Mouse (Mus musculus) left cerebral cortex, adult 8-10 months (tissue): ENCODE measurements around the gene Gne. TPM values are rescaled to one million over a fixed set of nuclear protein-coding genes. Genes with fewer than 3 reads are reported as not detected.
A peak's percentile ranks its signal among the peaks of the same experiment; 100 is the strongest.
"Not testable (repeated sequence)": the region's sequence is repeated elsewhere in the genome, so short reads cannot be mapped to it uniquely, and the experiment has no call there.

Experiments used
- DNase-seq, 2 experiments: peaks; one replicate each; pipeline ENCODE4 v3.0.0; 2022; ENCODE audit warnings: low spot score in 2 of 2
- total RNA-seq, 4 experiments: library from RNA; stranded (reverse); gene quantifications; 2 replicates each; pipeline ENCODE4 v1.2.4; 2022

Gene Gne
- total RNA-seq, 4 experiments from 2014 or later: 44.3 to 58.2 (median 56.8) TPM

DNA sequence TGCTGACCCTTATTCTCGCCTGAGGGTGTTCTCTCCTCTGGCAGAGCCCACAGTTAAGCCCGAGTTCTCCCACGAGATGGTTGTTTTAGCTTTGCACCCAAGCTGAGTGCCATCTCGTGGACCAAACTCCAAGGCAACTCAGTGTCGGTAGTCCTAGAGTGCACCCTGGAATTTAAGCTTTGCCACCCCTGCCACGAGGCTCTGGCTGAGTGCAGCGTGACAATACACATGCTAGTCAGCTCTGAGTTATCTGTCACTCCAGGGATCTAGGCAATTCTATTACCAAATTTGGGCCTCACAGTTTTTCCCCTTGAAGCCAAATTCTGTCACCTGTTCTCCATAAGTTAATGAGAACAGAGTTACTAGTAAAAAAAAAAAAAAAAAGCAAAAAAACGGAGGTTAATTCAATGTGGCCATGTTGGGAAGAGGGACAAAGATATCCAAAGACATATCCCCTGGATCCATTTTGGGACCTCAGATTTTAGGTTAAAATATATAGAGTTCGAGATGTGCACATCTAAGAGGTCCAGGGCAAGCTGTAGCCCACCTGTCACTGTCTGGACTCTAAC is 11.0 kb downstream of the Gne start:
- no peak for DNase-seq

DNA sequence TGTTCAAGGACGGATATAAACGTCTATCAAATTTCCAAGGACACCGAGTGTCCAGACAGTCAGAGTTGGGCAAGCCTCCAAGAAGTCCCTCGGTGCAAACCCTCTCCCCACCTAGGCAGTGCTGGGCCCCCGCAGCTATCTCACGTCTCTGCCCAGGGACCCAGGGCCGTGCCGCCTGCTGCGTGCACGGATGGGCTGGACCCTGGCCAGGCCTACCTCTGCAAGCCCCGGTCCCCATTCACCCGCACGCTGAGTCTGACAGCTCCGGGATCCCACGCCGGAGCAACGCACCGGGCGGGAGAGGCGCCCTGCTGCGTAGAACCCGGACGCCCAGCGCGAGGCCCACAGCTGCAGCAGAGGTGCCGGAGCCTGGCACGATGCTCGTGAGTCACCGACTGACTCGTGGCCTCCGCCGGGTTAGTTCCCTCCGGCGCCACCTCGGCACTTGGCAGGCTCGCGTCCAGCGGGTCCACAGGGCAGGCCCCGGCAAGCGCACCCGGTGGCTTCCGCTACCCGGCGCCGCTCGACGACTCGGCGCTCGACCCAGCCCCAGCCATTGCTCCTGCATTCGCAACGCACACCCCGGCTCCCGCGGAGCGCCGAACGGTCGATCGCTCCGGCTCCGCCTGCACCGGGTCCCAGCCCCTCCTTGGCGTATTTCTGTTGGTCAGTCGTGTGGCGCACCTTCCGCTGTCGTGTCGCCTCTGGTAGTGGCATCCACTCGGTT is 11.7 kb downstream of the Gne start:
- peak; percentile 80 to 89 for DNase-seq

DNA sequence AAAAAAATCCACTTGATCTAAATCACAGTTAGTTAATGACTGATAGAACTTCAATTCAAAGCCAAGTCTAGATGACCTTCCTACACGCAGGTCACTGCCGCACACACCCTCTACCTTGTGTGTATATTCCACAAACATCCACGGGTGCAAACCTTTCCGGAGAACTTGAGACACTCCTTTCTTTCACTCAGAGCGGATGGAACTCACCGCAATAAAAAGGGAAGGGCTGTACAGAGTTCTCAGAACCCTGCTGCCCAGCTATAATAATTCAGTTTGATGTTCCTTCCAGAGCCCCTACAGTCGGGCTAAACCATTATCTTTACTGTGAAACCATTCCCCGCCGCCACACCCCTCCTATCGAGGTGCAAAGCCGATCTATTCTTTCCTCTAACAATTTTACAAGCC is 12.2 kb downstream of the Gne start:
- DNase-seq: no peak

DNA sequence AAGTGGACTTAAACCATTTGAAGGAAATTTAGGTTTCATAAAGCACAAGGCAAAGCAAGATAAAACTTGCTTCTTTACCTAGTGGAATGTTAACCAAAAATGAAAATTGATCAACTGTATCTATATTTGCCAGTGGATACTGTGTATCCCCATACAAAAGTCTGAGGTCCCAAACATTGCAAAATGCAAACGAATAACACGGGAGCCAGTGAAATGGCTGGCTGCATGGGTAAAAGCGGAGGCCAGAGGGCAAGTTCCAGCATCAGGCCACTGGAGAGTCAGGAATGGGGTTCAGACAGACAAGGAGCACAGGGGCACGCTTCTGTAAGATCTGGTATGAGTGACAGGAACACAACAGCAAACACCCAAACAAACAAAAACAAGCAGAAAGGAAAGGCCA is 13.3 kb downstream of the Gne start:
- DNase-seq: no peak

DNA sequence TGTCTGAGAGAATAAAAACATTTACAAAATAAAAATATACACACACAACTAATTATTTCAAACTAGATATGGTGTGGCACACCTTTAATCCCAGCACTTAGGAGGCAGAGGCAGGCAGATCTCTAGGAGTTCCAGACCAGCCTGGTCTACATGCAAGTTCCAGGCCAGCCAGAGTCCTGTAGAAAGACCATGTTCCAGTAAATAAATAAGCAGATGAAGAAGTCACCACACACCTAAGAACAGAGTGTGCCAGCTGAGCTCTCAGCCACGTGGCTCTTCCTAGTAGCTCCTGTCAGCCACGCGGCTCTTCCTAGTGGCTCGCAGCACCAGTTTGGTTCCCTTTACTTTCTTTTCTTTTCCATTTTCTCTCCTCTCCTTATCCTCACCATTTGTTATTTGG is 14.6 kb downstream of the Gne start:
- DNase-seq: no peak

DNA sequence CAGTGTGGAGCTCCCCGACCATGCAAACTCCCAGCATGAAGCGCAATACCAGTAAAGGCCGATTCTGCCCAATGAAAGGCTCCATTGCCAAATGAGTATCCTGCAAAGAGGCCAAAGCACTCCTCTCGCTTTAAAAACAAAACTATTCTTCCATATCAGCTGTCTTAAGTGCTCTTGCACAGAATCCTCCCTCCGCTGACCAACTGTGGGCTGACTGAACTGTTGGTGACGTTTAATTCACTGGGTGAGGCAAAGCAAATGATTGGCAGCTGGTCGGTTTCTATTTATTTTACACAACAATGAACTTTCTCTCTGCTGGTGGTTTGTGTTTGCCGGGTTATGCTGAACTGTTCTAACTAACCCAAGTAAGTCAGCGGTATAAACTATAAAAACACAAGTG is 15.2 kb downstream of the Gne start:
- DNase-seq: no peak

DNA sequence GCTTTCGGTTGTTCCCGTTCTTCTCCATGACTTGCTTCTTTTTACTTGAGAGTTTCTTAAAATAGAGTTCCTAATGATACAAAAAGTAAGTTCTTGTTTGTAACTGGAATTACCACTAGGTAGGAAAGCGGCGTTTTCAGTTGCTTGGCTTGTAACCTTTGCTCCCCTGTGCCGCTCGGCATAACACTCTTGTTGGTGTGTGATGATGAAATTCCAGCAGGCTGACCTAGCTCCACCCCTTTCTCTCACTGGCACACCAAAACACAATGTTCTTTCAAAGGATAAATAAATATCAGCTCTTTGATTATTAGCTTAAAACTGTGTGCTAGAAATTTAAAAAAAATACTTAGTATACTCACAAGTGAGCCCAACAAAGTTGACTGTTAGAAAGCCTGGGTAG is 17.1 kb downstream of the Gne start:
- DNase-seq: no peak

DNA sequence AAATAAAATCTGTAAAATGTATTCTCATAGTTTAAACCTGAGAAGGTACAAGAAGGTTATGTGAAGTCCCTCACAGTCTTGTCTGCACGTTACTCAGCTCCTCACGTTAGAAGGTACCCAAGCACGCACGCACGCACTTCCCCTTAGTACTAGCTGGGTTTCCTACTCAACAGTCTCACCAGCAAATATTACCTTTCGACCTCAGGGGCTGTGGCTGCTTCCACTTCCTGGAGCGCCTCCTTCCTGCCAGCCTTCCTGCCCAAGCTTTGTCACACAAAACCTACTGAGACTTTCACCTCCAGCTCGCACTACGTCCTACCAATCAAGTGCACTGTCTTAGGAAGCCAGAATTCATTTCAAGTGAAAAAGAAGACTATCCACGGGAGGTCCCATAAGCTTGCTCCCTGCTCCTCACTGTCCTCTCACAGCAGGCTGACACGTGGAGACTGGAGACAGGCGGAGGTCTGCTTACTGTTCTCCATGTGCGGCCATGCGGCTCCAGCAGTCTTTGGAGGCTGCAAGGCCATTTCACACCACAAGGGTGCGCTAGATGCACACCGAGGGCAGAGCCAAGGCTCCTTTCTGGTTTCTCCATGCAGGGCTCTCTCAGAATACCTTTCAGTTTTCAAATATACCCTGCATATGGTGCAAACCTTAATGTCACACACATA is 18.5 kb downstream of the Gne start:
- peak; percentile 77 to 95 for DNase-seq

DNA sequence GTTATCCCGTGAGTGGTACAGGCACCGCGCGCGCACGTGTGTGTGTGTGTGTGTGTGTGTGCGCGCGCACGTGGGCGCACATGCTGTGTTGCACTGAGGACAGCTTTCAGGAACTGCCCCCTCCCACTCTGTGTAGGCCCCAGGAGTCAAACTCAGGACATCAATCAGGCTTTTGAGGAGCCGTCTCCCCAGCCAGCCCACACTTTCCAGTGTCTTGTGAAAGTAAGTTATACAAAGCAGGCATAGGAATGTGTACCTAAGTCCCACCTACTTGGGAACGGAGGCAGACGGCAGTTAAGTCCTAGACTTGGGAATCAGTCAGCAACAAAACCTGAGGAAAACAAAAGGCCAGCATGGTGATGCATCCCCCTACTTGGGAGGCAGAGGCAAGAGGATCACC is 21.2 kb downstream of the Gne start:
- DNase-seq: no peak

DNA sequence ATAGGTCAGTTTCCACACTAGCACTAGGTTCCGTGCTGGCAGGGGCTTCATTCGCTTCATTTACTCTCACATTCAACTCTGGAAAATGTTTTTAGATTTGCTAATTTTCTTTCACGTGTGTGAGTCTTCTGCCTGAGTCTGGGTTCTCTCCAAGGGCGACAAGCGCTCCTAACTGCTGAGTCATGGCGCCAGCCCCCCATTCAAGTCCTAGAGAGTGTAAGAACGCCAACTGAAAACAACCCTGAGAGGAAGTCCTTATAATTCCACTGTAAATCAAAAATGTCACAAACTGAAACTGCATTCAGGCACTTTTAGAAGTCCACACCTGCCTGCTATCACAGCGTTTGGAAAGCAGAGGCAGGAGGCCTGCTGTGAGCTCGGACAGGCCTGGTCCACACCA is 21.9 kb downstream of the Gne start:
- DNase-seq: peak in 1 of 2 experiments; percentile 22

DNA sequence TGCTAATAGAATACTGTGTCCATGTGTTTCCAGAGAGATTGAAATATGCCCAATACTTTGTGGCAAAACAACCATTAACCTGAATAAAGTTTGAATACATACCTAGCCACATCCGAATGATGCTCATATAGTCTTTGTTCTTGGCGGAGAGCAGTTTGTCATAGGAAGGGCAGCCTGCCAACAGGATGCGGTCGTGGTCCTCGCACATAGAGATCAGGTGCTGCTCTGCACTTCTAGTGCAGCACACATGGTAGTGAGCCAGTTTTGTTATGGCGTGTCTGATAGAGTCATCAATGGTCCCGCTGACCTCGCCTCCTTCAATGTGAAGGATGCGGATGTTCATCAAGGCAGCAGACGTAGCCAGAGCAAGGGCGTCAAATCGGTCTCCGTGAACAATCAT is 24.3 kb downstream of the Gne start:
- DNase-seq: no peak

DNA sequence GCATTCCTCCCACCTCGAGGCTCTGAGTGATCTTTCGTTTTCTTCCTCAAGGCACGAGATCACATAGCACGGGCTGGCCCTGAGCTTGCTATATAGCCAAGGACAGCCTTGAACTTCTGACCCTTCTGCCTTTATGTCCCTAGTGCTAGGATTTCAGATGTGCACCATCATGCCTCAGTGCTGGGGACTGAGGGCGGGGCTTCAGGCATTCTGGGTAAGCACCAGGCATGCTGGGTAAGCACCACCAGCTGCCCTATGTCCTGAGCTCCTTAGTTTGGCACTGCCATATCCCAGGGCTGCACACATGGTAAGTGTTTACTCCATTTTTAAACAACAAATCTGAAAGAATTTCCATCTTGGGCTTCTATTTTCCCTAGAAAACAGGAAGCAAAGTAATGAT is 34.2 kb downstream of the Gne start:
- no peak for DNase-seq

DNA sequence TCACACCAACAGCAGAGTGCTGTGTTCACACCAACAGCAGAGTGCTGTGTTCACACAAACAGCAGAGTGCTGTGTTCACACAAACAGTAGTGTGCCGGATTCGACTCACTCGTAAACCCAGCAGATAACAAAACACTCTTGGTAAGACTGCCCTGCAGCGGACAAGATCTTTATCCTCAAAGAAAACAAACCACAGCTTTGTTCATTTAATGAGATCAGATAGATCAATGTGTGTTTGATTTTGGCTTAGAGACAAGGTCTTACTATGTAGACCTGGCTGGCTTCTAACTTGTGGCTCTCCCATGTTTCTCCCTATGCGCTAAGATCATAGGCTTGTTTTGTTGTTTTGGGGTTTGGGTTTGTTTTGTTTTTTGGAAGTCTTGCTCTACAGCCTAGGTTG is 37.9 kb downstream of the Gne start:
- no peak for DNase-seq

DNA sequence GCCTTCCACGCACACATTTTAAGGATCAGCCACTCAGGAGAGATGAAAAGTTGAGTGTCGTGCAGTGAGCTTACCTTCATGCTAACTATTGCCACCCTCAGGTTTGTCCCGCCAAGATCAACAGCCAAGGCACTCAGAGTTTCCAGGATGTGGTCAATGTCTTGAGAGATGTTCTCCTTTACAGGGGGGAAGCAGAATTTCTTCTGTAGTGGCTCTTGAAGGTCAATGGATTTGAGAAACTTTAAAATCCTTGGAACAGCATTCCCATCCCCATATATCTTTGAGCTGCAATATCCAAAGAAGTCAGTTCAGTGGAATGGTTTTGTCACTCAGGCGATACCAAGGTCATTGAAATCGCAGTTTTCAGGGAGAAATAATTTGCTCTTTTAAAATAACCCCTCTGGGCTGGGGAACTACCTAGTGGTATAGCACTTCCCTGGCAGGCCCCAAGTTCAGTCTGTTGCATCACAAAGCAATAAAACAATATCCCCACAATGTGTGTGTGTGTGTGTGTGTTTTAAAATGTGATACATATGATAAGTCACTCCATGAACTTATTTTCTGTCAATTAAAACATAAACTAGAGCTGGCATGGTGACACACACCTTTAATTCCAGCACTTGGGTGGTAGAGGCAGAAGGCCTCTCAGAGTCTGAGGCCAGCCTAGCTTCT is 39.2 kb downstream of the Gne start:
- no peak for DNase-seq

DNA sequence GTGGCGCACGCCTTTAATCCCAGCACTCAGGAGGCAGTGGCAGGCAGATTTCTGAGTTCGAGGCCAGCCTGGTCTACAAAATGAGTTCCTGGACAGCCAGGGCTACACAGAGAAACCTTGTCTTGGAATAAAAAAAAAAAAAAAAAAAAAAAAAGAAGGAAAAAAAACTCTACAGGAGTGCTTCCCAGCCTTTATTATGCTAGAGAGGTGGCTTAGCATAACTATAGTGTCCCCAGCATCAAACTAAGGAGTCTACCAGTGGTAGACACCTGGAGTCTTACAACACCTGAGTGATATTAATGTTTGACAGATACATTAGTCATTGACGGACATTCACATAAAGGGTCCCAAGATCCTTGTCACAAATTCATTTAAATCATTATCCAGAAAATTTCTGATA is 40.8 kb downstream of the Gne start:
- DNase-seq: not testable (repeated sequence)

DNA sequence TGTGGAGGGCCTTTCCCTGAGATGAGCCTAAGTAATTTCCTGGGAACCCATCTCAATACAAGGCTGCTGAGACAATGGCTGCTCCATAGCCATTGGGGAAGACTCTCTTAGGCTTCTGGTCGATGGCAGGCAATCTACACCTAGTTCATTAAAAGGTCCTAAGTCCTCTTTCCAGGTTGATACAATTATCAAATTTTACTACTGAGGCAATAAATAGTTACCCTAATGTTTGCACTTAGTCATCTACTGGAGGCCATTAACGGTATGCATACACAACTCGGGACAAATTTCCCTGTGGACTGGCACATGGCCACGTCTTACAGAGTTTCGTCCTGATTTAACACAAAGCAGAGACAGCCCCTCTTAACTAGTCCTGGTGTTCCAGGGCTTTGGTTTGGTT is 41.5 kb downstream of the Gne start:
- no peak for DNase-seq

DNA sequence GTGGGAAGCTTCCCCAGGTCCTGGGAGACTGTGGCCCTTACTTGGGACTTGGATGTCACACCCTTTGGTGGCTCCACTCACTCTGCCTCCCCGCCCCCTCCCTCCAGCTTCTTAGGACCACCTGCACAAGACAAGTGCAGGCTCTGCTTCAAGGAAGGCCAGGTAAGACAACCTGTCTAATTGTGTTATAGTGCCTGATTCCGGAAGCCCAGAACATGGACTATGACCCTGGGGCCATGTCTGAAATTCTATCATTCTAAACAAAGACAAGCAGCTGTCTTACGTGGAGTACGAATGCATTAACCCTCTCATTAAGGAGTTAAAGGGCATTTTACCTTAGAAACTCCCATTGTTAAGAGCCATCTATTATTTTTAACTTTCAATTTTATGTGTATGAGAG is 43.2 kb downstream of the Gne start:
- DNase-seq: no peak

DNA sequence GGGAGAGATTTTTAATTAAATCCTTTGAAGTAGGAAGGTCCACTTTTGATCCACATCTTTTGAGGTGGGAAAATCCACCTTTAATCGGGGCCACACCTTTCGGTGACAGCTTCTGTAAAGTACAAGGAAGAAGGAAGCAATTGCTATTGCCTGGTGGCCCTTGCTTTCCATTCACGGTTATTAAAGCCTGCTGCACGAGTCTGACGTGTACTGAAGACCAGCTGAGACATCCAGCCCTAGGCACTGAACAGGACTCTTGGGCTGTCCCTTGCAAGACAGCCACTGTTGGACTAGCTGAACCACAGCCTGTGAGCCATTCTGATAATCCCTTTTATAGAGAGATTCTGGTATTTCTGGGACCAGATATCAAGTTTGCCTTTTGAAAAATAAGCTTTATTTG is 47.5 kb downstream of the Gne start:
- DNase-seq: no peak

DNA sequence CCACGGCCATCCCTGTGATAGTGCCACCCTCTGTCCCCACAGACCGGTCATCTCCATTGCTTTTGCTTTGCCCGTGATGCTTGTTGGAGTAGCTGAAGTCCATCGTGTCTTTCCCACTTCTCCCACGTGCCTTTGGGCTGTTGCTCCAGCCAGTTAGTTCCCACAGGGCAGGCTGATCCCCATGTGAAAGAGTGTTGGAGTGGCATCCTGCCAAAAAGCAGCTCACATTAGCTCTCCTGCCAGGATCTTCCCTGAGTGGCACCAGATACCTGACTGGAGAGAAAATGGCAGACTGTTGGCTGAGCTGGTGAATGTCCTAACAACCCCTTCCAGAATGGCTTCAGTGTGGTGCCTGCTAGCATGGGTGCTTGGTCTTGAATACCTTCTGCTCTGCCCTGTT is 52.5 kb downstream of the Gne start:
- DNase-seq: no peak

DNA sequence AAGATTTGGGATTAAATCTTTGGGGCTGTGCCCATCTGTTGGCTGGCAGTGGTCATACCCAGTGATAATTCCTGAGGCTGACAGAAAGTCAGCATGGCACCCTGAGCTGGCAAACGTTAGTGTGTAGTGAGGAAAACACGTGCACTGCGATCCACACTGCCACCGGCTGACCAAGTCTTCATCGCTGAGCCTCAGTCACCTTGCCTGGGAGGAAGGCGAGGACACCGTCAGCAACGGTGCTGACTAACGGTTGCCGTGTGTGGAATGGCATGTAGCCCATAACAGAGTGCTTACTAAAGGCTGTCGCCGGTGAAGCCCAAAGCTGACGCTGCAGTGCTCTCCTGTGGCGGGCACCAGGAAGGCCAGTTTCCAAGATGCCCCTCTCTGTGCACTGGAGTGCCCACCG is 54.3 kb downstream of the Gne start:
- no peak for DNase-seq

DNA sequence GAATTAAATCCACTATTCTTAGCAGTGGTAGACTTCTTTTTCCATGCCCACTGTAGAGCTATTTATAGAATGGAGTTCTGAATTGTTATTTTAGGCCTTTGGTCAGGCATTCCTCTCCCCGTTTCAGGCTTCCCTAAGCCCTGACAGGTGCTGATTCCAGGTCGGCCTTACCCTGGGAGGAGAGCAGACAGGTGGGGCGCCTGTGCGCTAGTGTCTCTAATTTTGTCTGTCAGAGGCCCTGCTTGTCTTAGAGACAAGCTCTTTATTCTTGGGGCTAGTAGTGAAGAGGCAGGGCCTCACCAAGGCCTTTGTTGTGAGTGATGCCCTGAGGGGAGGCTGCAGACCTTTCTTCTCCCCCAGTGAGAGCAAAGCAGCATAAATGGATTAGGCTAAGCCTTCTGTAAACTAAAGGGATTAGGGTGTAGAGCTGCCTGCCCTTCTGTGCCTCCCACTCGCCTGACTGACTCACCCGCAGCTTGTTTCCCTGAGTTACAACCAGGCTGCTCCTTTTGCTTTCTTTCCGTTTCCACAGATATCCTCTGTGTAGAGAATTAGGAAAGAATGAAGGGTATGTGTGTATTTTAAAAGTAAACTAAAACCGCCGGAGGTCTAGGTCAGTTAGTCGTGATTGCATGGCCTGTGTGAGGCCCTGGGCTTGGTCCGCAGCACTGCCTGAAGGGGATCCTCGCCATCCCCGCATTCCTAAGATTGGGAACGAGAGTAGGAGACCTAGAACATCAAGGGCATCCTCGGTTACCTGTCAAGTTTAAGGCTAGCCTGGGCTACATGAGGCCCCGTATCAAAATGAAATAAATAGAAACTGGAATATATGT is 55.5 kb downstream of the Gne start:
- DNase-seq: peak; percentile 28 to 58

DNA sequence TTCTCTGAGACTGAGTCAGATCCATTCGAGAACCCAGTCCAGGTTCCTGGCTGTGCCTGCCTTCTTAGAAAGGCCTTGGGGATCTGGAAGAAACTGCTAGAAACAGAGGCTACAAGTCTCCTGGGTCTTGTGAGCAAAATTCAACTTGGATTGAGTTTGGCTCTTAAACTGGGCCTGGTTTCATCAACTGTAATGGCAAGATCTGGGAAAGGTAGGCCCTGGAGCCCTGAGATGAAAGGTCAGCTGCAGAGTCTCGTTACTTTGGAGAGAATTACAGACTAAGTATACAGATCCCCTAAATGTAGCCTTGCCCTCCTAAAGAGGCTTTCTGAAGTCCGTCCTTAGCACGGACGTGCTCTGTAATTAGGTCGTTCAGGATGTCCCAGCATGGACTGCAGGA is 58.4 kb downstream of the Gne start:
- no peak for DNase-seq
